ENCODE assay signal across 13 mouse cellular contexts in the genomic region with DNA sequence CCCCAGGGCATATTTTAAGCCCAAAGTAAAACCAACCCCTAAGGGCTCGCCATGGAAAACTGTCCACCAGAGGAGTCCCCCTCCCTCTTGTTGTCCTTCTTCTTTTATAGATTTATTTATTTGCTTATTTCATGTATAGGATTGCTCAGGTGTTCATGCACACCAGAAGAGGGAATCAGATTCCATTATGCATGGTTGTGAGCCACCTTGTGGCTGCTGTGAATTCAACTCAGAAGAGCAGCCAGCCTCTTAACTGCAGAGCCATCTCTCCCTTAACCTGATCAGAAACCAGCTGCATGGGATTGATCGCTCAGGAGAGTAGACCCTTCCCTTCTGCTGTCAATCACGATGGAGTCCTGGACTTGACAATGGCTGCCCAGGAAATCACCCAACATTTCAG. TPM values are rescaled to one million over a fixed set of nuclear protein-coding genes. Genes with fewer than 3 reads are reported as not detected.
DNase-seq lines count a peak whose midpoint lies in the region; ATAC-seq and TF ChIP-seq lines count a peak whose summit lies in the region.
"Had no signal": no experiment of that assay in that cellular context is flagged by ENCODE, and none has a peak within 500 bp of the region (broad histone marks: within the 10 kb centered on the region; RNA-seq: fewer than 3 reads in every experiment).

No protein-coding gene starts in this region.

- no peak overlapping the region for H3K4me3 ChIP-seq in left cerebral cortex, adult 2 months
- H3K4me3 ChIP-seq: embryonic facial prominence, embryonic 12.5 days; forebrain, embryonic 13.5 days; neural tube, embryonic 12.5 days had no signal

- TF ChIP-seq CTCF in left cerebral cortex, adult 2 months (IDR thresholded peaks at IDR 0.05): peak; percentile 42
- peak; percentile 21; the same call in 1 of the 2 replicates for TF ChIP-seq CTCF in brain, embryonic 14.5 days (IDR thresholded peaks at IDR 0.05; ENCODE audit: borderline replicate concordance, extremely low read depth, insufficient read depth, insufficient read length)

- no peak for TF ChIP-seq POLR2A in brain, embryonic 14.5 days (IDR thresholded peaks at IDR 0.05; ENCODE audit: borderline replicate concordance, extremely low read depth, insufficient read depth, insufficient read length, poor library complexity, severe bottlenecking)

- peak; percentile 52; the same call in 1 of the 2 replicates for ATAC-seq in frontal cortex, adult (ENCODE audit: low TSS enrichment)

- DNase-seq in frontal cortex, postnatal 36 days (ENCODE audit: low spot score in 2 of 2): no peak
- DNase-seq in left cerebral cortex, adult 2 months (ENCODE audit: extremely low spot score in 1 of 2, low spot score in 2 of 2): no peak
- no peak for DNase-seq in left cerebral cortex, postnatal 4 days
- DNase-seq in 416B (ENCODE audit: low read depth): peak; percentile 37
- no peak for DNase-seq in brain, embryonic 14.5 days (ENCODE audit: low read depth)
- DNase-seq in left cerebral cortex, adult 11 months (ENCODE audit: low spot score): no peak
- DNase-seq in layer of hippocampus, postnatal 14 days (ENCODE audit: low spot score in 2 of 2): no peak
- DNase-seq: cerebellum, adult 2 months; retina, postnatal 1 day had no signal

- intact Hi-C loops in left cerebral cortex, adult 2 months (cut with DNase I): loop anchor here (2.0 to 10.0 kb wide), 3 partner anchors 152 to 278 kb away; partner anchors contain the start of gene Tcf7l1
- intact Hi-C loops in left cerebral cortex, postnatal 4 days (cut with DNase I): no loop called here

- no peak overlapping the region for H3K27ac ChIP-seq in left cerebral cortex, adult 2 months
- H3K27ac ChIP-seq: embryonic facial prominence, embryonic 12.5 days; forebrain, embryonic 13.5 days; neural tube, embryonic 12.5 days had no signal

RNA-seq across cellular contexts. Expression of gene Tgoln1, which starts 20.1 kb away (rescaled TPM):
- 10 to 100 TPM; 95.1 to 95.5 TPM for total RNA-seq in left cerebral cortex, adult 2 months (2021)
- total RNA-seq in left cerebral cortex, postnatal 4 days (2021): 10 to 100 TPM; 29.7 to 30.3 TPM
- polyA plus RNA-seq in brain, embryonic 14.5 days (2012; rRNA removed): 26.0 and 29.5 TPM in 2 replicates
- 10 to 100 TPM; 65.3 to 68.0 TPM for total RNA-seq in layer of hippocampus, postnatal 14 days (2021)

RNA-seq across cellular contexts. Expression of gene Retsat, which starts 38.7 kb away (rescaled TPM):
- total RNA-seq in left cerebral cortex, adult 2 months (2021): 10 to 100 TPM; 46.3 to 50.3 TPM
- total RNA-seq in left cerebral cortex, postnatal 4 days (2021): 10 to 100 TPM; 16.3 to 20.3 TPM
- 3.3 and 3.7 TPM in 2 replicates for polyA plus RNA-seq in brain, embryonic 14.5 days (2012; rRNA removed)
- total RNA-seq in layer of hippocampus, postnatal 14 days (2021): 10 to 100 TPM; 44.0 to 50.8 TPM

RNA-seq across cellular contexts. Expression of gene Elmod3, which starts 38.7 kb away (rescaled TPM):
- total RNA-seq in left cerebral cortex, adult 2 months (2021): 10 to 100 TPM; 19.1 to 21.3 TPM
- 10 to 100 TPM; 11.9 to 12.1 TPM for total RNA-seq in left cerebral cortex, postnatal 4 days (2021)
- 16.1 and 16.9 TPM in 2 replicates for polyA plus RNA-seq in brain, embryonic 14.5 days (2012; rRNA removed)
- total RNA-seq in layer of hippocampus, postnatal 14 days (2021): 10 to 100 TPM; 19.4 to 21.4 TPM
